Mouse (Mus musculus): ENCODE measurements around the gene Syn3. TPM values are rescaled to one million over a fixed set of nuclear protein-coding genes. Genes with fewer than 3 reads are reported as not detected.

Syn3 gene
- polyA plus RNA-seq, 1 experiment from 2014 or later: 1.3 TPM

GRCm38 (mm10) chr10:86334581-86334980 is 164.1 kb downstream of the Syn3 start:
- H3K4me2 ChIP-seq (replicated peaks; ENCODE audit: low read depth): no peak overlapping the region
- H3K27me3 ChIP-seq (ENCODE audit: control insufficient read depth, insufficient read depth, low read length): no peaks in the 10 kb centered on the region
- ATAC-seq (ENCODE audit: low FRiP score, low TSS enrichment) (no peak), DNase-seq (ENCODE audit: low spot score) (no peak)
- H3K9me3 ChIP-seq (ENCODE audit: control insufficient read depth, low read length): no peaks in the 10 kb centered on the region
- no peak overlapping the region for H3K4me3 ChIP-seq (ENCODE audit: low read depth, low read length)
- no peaks in the 10 kb centered on the region for H3K36me3 ChIP-seq (ENCODE audit: control insufficient read depth, insufficient read depth, low read length)
- H3K27ac ChIP-seq (replicated peaks): no peak overlapping the region
- peaks cover 38% of the 10 kb centered on the region for H3K4me1 ChIP-seq (replicated peaks; ENCODE audit: control insufficient read depth, insufficient read depth)
- WGBS: 40% methylated on average over 8 of the region's 8 CpGs
- H3K9ac ChIP-seq (ENCODE audit: low read length): no peak overlapping the region
- TF ChIP-seq EP300 (optimal IDR thresholded peaks at IDR 0.05) (no peak), CTCF (IDR thresholded peaks at IDR 0.05; ENCODE audit: low read depth) (no peak)

DNA sequence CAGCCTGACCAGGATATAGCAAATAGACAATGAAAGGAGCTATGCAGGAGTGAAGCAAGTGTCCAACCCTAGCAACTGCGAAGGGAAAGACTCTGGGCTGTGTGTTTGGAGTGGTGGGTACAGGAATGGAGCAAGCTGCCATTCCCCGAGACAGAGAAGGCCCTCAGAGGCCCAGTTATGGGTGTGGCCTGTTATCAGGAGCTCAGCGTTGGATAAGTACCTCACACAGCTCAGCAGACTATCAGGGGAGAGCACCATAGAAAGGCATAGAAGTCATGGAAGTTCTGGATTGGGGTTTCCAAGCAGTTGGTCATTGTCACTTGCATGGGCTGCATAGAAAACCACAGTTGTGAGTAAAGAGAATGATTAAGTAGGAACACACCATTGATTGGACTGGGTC is 165.8 kb downstream of the Syn3 start:
- H3K9me3 ChIP-seq (ENCODE audit: control insufficient read depth, low read length): no peaks in the 10 kb centered on the region
- no peak overlapping the region for H3K27ac ChIP-seq (replicated peaks)
- no peaks in the 10 kb centered on the region for H3K27me3 ChIP-seq (ENCODE audit: control insufficient read depth, insufficient read depth, low read length)
- DNase-seq (ENCODE audit: low spot score) (no peak), ATAC-seq (ENCODE audit: low FRiP score, low TSS enrichment) (no peak)
- no peak overlapping the region for H3K4me2 ChIP-seq (replicated peaks; ENCODE audit: low read depth)
- H3K9ac ChIP-seq (ENCODE audit: low read length): no peak overlapping the region
- WGBS: 67% methylated on average over 3 of the region's 3 CpGs
- TF ChIP-seq CTCF (IDR thresholded peaks at IDR 0.05; ENCODE audit: low read depth) (no peak), EP300 (optimal IDR thresholded peaks at IDR 0.05) (no peak)
- no peak overlapping the region for H3K4me3 ChIP-seq (ENCODE audit: low read depth, low read length)
- peaks cover 26% of the 10 kb centered on the region for H3K4me1 ChIP-seq (replicated peaks; ENCODE audit: control insufficient read depth, insufficient read depth)
- no peaks in the 10 kb centered on the region for H3K36me3 ChIP-seq (ENCODE audit: control insufficient read depth, insufficient read depth, low read length)

DNA sequence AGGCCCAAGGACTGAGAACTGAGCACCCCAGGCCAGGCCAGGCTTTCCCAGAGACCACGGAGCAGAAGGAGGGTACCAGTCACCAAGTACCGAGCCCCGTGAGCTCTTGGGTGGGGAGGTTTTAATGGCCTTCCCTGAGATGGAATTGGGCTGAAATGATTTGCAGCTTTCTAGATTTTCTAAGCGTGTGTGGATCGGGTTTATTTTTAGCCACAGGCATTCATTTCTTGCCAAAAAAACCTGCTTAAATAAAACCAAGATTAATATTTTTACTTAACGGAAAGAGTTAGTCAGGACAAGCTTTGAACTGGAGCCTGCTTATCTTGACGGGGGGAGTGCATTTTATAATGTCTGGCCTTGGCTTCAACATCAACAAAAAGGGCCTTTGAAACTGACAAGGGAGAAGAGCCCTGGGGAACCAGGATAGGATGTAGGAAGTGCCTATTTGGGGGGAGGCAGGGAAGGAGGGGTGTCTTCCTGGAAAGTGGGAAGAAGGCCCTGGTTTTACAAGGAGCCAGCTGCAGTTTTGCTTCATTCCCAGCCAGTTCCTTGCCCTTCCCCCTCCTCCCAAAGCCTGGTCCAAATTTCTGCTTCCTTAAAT is 166.9 kb downstream of the Syn3 start:
- TF ChIP-seq EP300 (optimal IDR thresholded peaks at IDR 0.05): peak; percentile 45
- TF ChIP-seq CTCF (IDR thresholded peaks at IDR 0.05; ENCODE audit: low read depth): no peak

DNA sequence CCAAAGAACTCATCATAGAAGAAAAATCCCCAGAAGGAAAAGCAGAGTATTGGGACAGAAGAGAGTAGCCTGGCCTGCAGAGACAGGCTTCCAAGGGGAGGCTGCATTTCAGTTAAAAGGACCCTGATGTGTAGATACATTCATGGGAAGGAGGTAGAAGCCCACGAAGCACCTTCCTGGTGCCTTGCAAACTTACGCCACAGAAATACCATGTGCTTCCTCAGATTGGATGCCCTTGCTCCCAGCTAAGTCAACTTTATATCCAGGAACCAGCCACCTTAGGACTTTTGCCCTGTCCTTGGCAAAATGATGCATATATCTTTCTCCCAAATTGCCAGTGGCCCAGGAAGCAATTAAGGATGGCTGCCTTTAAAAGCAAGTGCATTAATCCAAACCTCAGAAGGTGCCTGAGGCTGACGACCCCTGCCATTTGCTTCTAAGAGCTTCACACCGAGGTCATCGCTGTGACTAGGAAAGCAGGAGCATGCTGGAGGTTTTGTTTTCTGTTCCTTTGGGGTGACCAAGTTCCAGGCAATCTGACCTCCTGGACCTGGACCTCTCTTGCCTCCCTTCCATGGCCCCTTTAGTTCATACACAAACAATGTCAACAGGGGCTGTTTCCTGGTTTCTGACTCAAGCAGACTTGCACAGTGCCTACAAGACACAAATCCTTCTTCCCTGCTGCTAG is 167.6 kb downstream of the Syn3 start:
- no peaks in the 10 kb centered on the region for H3K27me3 ChIP-seq (ENCODE audit: control insufficient read depth, insufficient read depth, low read length)
- 0 out of 2 replicates have a peak overlapping the region, but pooled peaks have one; percentile 1 for H3K9ac ChIP-seq (ENCODE audit: low read length)
- no peaks in the 10 kb centered on the region for H3K36me3 ChIP-seq (ENCODE audit: control insufficient read depth, insufficient read depth, low read length)
- peak; percentile 43; the same call in 1 of the 2 replicates for ATAC-seq (ENCODE audit: low FRiP score, low TSS enrichment)
- no peaks in the 10 kb centered on the region for H3K9me3 ChIP-seq (ENCODE audit: control insufficient read depth, low read length)
- DNase-seq (ENCODE audit: low spot score): no peak
- TF ChIP-seq EP300 (optimal IDR thresholded peaks at IDR 0.05) (no peak), CTCF (IDR thresholded peaks at IDR 0.05; ENCODE audit: low read depth) (no peak)
- 62% methylated on average over 5 of the region's 5 CpGs for WGBS
- H3K4me3 ChIP-seq (ENCODE audit: low read depth, low read length): no peak overlapping the region
- peaks cover 22% of the 10 kb centered on the region for H3K4me1 ChIP-seq (replicated peaks; ENCODE audit: control insufficient read depth, insufficient read depth)
- H3K4me2 ChIP-seq (replicated peaks; ENCODE audit: low read depth): 0 out of 2 replicates have a peak overlapping the region, but pooled peaks have one; percentile 3
- peak overlapping the region; percentile 76 for H3K27ac ChIP-seq (replicated peaks)

More for the DNA sequence above, 166.9 kb downstream of the Syn3 start:
- peaks cover 23% of the 10 kb centered on the region for H3K4me1 ChIP-seq (replicated peaks; ENCODE audit: control insufficient read depth, insufficient read depth)
- ATAC-seq (ENCODE audit: low FRiP score, low TSS enrichment) (no peak), DNase-seq (ENCODE audit: low spot score) (no peak)
- no peaks in the 10 kb centered on the region for H3K9me3 ChIP-seq (ENCODE audit: control insufficient read depth, low read length)
- WGBS: 14% methylated on average over 7 of the region's 7 CpGs
- H3K36me3 ChIP-seq (ENCODE audit: control insufficient read depth, insufficient read depth, low read length): no peaks in the 10 kb centered on the region
- no peaks in the 10 kb centered on the region for H3K27me3 ChIP-seq (ENCODE audit: control insufficient read depth, insufficient read depth, low read length)
- H3K4me2 ChIP-seq (replicated peaks; ENCODE audit: low read depth): 0 out of 2 replicates have a peak overlapping the region, but pooled peaks have one; percentile 3
- no peak overlapping the region for H3K4me3 ChIP-seq (ENCODE audit: low read depth, low read length)
- H3K27ac ChIP-seq (replicated peaks): peak overlapping the region; percentile 76
- H3K9ac ChIP-seq (ENCODE audit: low read length): 0 out of 2 replicates have a peak overlapping the region, but pooled peaks have one; percentile 1

GRCm38 (mm10) chr10:86329241-86329882 is 169.3 kb downstream of the Syn3 start:
- WGBS: 88% methylated on average over 8 of the region's 8 CpGs
- no peak for DNase-seq (ENCODE audit: low spot score)
- Histone ChIP-seq H3K4me1 (replicated peaks; ENCODE audit: control insufficient read depth, insufficient read depth) (peaks cover 19% of the 10 kb centered on the region), H3K9me3 (ENCODE audit: control insufficient read depth, low read length) (no peaks in the 10 kb centered on the region), H3K27me3 (ENCODE audit: control insufficient read depth, insufficient read depth, low read length) (no peaks in the 10 kb centered on the region), H3K27ac (replicated peaks) (peak overlapping the region; percentile 49; the same call in 1 of the 2 replicates), H3K4me2 (replicated peaks; ENCODE audit: low read depth) (no peak overlapping the region), H3K36me3 (ENCODE audit: control insufficient read depth, insufficient read depth, low read length) (no peaks in the 10 kb centered on the region), H3K9ac (ENCODE audit: low read length) (no peak overlapping the region), H3K4me3 (ENCODE audit: low read depth, low read length) (no peak overlapping the region)
- no peak for ATAC-seq (ENCODE audit: low FRiP score, low TSS enrichment)
- TF ChIP-seq EP300 (optimal IDR thresholded peaks at IDR 0.05) (no peak), CTCF (IDR thresholded peaks at IDR 0.05; ENCODE audit: low read depth) (no peak)
